Mouse (Mus musculus) retina, embryonic 14.5 days (tissue): Measurements from ENCODE around the gene F10.
"Not testable (repeated sequence)": the region's sequence is repeated elsewhere in the genome, so short reads cannot be mapped to it uniquely, and the experiment has no call there.

Experiments
- DNase-seq: peaks from one replicate; pipeline ENCODE4 v3.0.0-alpha.2; 2015; ENCODE audit warnings: low spot score

The F10 gene

GRCm38 (mm10) chr8:13060441-13061150, 23.5 kb downstream of the F10 start, which contains the start of gene Proz:
Gene Proz (plus strand): TSS chr8:13060914.
- DNase-seq, result no peak

DNA sequence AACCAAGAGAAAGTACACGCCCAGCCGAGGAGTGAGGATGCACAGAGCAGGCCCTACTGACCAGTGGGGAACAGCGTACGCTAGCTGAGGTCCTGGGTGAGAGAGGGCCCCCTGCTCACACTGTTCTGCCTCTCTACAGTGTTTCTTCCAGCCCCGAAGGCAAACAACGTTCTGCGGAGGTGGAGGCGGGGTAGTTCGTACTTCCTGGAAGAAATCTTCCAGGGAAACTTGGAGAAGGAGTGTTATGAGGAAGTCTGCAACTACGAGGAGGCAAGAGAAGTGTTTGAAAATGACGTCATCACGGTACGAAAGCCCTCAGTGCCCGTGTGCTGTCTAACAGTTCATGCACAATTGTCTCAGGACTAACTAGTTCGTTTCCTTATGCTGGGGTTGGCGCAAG, 26.0 kb downstream of the F10 start:
- no peak for DNase-seq

- DNase-seq, result no peak
Measured at GRCm38 (mm10) chr8:13073255-13073654, 36.1 kb downstream of the F10 start.

DNA sequence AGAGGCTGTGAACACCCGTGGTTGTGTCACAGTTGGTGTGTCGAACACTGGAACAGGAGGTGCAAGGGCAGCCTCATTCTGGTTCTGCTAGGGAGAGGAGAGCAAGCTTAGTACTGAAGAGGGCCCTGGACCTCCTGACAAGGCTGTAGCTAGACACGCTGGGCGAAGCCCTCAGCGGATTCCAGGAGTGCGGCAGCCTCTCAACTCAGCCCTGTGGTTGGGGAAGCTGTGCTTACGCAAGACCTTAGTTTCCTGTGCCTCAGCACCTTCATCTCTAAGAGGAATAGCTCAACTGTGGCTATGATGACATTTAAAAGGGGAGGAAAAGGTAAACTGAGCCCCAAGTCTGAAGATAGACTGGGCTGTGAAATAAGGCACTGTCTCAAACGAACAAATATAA, 37.9 kb downstream of the F10 start:
- DNase-seq, result no peak

GRCm38 (mm10) chr8:13075579-13075978, 38.5 kb downstream of the F10 start:
- DNase-seq, result not testable (repeated sequence)

DNA sequence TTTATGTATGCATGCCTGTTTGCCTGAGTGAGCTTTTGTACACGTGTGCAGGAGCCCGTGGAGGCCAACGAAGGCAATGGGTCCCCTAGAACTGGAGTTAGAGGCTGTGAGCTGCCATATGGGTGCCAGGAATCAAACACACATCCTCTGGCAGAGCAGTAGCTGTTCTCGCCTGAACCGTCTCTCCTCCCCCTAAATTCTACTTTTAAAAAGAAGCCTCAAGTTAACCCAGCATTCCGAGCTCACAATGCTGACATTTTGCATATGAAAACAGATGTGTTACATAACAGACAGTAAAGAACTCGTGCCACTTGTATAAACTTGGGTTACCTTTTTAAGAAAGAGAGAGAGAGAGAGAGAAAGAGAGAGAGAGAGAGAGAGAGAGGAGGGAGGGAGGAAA, 40.4 kb downstream of the F10 start:
- no peak for DNase-seq

DNA sequence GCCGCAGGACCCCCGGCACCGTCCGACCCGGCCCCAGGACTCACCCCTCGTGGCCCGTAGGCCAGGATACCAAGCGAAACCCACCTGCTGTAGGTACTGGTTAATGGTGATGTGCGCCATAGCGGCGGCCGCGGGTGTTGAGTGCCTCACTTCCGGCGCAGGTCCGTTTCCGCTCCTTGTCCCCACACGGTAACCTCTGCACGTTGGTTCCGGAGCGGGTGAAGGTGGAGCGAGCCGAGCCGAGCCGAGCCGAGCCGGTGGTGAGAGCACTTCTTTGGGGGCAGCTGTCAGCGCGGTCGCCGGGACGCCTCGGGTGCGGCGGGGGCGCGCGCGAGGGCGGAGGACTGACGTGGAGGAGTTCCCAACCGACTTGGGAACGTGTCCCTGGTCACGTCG, 67.6 kb downstream of the F10 start:
- peak; percentile 86 for DNase-seq

DNA sequence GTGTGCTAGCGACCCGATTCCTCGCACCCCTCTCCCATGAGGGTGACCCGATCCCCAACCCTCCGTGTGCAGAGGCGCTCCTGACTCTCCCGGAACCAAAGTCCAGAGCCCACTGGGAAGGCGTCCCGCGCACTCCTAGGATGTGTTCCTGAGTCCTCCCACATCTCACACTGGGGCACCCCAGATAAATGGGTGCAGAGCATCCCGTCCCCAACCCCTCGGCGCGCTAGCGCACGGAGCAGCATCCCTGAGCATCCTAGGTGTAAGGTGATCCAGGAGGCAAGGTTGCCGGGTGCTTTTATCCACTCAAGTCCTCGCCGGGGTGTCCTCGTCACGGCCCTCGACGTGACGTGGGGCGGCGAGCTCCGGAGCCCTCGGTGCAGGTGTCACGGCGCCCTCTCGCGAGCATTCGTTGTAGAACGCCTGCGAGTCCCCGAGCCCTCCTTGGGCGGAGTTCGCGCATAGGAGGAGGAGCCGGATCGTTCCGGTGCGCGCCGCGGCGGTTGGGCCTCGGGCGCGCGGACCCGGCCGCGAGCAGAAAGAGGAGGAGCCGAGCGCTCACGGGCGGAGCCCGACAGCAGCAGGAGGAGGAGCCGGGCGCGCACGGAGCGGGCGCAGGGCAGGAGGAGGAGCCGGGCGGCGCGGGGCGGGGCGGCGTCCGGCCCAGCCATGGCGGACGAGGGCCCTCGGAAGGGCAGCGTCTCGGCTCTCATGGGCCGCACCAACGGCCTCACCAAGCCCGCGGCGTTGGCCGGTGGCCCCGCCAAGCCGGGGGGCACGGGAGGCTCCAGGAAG, 68.2 kb downstream of the F10 start, which contains the start of the genes Pcid2 and Cul4a:
Gene Pcid2 (minus strand): TSS at position 373 of the 795 bp plus-strand sequence.
Gene Cul4a (plus strand): TSS at position 535 of the 795 bp plus-strand sequence.
- DNase-seq, result peak; percentile 98

DNA sequence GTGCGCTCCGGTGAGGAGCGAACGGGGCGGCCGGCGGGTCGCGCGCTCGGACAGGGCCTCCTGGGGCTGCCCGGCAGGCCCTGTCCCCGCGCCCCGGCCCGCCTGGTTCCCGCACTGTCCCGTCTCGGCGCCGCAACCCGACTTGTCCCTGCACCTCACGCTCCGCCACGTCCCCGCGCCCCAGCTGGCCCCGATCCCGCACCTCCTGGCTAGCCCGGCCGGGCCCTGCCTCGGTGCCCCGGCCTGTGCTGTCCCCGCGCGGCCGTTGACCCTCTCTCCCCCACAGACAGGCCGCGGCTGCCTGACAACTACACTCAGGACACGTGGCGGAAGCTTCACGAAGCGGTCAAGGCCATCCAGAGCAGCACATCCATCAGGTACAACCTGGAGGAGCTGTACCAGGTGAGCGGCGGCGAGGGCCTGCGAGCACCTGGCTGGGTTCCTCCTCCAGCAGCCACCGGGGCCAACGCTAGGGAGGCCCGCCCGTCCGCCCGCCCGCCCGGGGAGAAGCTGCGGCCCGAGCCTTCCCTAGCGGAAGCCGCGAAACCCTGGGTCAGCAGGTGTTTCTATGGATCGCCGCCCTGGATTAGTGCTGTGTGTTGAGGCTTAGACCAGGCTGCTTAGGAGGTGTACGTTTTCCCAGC, 68.9 kb downstream of the F10 start:
- DNase-seq, result peak; percentile 53
